Mouse (Mus musculus) adrenal gland, postnatal 4 days (tissue): ENCODE measurements around the gene Spns3. TPM values are rescaled to one million over a fixed set of nuclear protein-coding genes. Genes with fewer than 3 reads are reported as not detected.

Experiments used
- DNase-seq, 2 experiments: peaks; one replicate each; pipeline ENCODE4 v3.0.0; 2021 to 2022; ENCODE audit warnings: low spot score in 2 of 2, mixed read lengths in 2 of 2
- total RNA-seq, 2 experiments: library from RNA; stranded (reverse); gene quantifications; 2 replicates each; pipeline ENCODE4 v1.2.3; 2021

The Spns3 gene
- total RNA-seq, 2 experiments from 2014 or later, result 0.45 to 0.50 TPM

DNA sequence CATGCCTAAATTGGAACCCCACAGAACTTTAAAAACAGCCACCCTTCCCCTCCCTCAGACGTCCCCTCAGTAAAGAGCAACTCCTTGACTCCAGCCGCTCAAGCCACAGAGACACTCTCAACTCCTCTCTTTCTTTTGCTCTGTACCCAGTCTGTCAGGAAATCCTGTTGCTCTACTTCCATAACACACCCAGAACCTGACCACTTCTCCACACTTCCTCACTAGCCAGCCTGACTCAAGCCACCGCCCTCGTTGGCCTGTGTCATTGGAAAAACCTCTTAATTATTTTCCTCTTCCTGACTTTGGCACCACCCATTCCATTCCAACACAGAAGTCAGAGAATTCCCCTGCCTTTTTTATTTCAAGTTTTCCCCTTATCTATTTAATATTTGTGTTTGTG is 31.1 kb downstream of the Spns3 start:
- no peak for DNase-seq

DNA sequence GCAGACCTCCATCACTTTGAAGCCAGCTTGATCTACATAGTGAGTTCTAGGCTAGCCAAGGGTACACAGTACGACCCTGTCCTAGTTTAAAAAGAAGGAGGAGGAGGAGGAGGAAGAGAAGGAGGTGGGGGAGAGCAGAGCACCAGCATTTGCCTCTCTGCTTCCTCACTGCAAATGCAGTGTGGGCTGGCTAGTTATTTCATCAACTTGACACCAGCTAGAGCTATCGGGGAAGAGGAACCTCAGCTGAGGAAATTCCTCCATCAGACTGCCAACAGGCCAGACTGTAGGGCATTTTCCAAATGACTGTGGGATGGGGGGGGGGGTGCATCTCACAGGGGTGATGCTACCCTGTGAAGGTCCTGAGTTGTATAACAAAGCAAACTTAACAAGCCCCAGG is 31.9 kb downstream of the Spns3 start:
- DNase-seq, result no peak

GRCm38 (mm10) chr11:72514967-72515366 is 35.3 kb downstream of the Spns3 start:
- no peak for DNase-seq

DNA sequence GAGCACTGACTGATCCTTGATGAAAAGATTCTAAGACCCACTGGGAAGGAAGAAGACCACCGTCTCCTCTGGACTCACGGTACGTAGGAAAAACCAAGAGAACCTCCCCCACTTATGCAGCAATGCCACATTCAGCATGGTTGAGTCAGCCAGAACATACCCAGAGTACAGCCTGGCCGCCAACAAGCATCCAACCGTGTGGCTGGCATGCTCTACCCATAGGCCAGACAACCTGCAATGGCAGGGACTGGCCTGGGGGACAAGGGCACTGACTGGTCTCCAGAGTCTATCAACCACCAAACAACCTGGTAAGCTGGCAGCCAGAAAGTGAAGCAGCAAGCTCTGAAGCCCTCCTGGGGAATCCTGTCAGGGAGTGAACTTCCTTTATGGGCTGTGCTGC is 41.7 kb downstream of the Spns3 start:
- no peak for DNase-seq

GRCm38 (mm10) chr11:72507651-72508050 is 42.7 kb downstream of the Spns3 start:
- no peak for DNase-seq

- DNase-seq, result no peak
Measured at GRCm38 (mm10) chr11:72504016-72504797, 46.1 kb downstream of the Spns3 start.

DNA sequence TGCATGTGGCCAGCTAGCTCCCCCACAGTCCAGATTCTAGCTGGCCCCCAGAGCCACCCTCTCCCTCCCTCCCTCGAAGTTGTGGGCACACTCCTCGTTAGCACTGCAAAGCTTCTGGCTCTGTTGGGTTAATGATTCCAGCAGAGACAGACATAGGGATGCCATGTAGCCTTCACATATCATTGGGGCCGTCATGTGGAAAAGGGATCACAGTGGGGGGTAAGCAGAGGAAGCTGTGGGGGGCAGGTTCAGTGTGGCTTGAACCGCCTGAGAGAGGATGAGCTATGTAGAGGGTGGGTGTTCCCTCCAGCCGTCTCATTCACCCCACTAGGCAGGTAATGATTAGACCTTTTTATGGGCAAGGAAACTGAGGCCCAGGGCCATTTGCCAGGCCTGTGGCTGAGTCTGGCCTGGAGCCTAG is 46.8 kb downstream of the Spns3 start:
- no peak for DNase-seq

DNA sequence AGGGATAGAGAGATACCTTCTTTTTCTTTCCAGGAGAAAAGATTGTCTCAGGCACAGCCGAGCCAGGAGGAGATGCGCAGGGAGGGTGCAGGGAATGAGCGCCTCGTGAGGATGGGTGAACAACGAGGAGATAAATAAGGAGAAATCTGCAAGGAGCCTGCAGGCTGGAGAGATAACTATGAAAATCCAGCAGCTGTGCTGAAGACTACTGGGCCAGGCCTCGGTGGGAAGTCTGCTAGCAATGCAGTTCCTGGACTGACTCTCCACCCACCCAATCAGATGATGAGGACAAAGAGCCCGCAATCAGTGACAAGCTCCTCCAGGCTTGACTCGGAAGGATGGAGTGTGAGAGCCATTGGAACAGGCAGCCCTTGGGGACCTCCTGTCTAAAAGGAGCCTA is 48.1 kb downstream of the Spns3 start:
- DNase-seq, result no peak

- DNase-seq, result no peak
Measured at GRCm38 (mm10) chr11:72501426-72502002, 48.8 kb downstream of the Spns3 start.

- DNase-seq, result no peak
Measured at GRCm38 (mm10) chr11:72500139-72500538, 50.2 kb downstream of the Spns3 start.

GRCm38 (mm10) chr11:72497367-72497766 is 52.9 kb downstream of the Spns3 start:
- no peak for DNase-seq

- no peak for DNase-seq
Measured at GRCm38 (mm10) chr11:72496775-72497174, 53.5 kb downstream of the Spns3 start.

DNA sequence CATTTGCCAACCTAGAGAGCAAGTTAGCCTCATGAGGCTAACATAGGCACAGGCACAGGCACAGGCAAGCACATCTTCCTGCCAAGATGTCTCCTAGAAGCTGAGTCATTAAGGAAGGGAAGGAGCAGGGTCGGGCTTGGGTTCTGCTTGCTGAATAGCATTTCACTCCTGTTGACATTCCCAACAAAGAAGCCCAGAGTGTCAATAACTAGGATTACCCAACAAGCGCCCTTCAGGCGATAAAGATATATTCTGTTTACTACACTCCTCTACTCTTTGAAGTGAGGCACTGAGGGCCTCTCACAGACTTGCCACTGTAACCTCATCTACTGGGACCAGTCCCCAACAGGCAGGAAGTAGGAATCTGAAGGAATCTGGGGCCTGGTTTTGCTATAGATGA is 54.2 kb downstream of the Spns3 start:
- no peak for DNase-seq

GRCm38 (mm10) chr11:72494046-72494988 is 56.0 kb downstream of the Spns3 start:
- DNase-seq, result no peak

DNA sequence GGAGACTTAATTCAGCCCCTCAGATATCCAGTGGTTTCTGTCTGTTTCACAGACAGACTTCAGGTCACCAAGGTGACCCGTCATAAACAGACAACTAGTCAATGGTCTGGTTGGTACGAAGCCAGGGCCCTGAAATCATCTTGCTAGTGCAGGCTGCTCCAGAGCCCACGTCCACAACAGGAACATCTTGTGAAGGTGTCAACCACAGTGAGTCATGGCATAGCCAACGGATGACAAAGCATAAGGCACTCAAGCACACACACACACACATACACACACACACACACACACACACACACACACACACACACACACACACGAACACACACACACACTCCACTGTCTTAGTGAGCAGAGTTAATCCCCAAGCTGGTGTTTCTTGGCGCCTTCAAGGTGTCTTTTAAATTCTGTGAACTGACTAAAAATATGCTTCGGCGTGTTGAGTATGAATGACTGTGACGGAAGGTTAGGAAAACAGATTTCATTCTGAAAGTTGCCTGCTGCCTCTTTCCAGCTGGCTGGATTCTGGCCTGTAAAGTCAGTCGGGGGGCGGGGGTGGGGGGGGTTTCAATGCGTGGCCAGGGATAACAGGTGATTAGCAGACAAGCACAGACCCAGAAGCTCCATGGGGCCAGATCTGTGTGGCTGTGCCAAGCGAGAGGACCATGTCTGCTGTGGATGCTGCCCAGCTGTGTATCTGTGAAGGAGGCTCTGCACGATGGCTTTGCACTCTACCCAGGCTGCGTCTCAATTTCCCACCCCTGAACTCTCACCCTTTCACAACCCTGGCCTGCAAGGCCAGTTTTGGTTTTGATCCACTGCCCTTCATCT is 59.0 kb downstream of the Spns3 start:
- no peak for DNase-seq

DNA sequence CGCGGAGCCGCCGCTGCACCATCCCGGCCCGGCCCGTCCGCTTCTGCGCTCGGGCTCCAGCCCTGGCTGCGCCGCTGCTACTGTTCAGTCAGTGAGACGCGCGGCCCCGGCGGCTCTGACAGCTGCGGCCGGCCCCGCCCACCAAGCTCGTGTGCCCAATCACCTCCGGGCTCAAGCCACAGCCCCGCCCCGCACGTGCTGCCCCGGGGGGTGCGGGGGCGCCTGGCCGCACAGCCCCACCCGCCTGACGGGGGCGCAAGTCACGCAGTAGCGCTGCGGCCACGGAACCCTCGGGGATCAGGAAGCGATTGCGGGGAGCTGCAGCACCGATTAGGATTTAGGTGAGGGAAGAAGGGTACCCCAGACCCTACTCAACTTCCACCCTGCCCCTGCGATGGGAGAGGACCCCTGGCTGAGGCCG is 60.4 kb downstream of the Spns3 start, which contains the start of gene Spns2:
Spns2 (minus strand) TSS at position 24 of the 421 bp plus-strand sequence.
- DNase-seq, result peak; percentile 65 to 71

GRCm38 (mm10) chr11:72489397-72489796 is 60.9 kb downstream of the Spns3 start:
- DNase-seq, result no peak

DNA sequence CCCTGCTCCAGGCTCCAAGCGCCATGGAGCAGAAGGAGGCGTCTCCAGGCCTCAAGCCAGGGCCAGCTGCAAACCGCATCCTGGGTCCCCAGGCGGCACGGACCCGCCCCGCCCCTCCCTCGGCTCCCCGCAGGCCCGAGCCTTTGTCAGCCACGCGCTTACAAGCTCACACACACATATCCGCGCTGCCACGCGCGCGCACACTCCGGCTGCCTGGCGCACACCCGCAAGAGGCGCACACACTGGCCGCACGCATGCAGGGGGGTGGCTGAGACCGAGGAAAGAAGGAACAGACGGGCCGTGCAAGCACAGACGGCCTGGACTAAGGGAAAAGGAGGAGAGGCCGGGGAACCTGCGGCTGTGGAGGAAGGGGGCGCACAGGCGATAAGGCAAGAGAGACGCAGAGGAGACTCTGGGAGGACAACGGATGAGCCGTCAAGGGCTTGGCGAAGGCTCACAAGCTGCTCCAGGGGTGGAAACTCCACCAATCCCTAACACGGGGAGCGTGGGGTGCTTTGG is 61.5 kb downstream of the Spns3 start:
- no peak for DNase-seq

DNA sequence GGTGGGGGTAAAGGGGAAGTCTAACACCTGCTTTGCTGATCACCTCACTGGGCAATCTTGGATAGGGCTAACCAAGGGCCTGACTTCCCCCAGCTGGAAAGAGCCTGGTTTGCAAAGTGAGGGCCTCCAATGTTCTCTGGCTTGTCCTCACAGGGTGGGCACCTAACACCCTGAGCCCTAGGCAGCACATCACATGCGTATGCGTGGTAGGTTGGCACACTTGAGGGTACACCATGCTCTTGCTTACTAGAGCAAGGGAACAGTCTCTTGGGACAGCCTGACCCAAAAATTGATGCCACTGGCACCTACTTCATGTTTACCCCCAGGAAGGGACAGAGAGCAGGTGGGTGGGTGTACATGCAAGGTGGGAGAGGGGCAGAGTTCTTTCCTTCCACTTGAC is 62.6 kb downstream of the Spns3 start:
- DNase-seq, result no peak

DNA sequence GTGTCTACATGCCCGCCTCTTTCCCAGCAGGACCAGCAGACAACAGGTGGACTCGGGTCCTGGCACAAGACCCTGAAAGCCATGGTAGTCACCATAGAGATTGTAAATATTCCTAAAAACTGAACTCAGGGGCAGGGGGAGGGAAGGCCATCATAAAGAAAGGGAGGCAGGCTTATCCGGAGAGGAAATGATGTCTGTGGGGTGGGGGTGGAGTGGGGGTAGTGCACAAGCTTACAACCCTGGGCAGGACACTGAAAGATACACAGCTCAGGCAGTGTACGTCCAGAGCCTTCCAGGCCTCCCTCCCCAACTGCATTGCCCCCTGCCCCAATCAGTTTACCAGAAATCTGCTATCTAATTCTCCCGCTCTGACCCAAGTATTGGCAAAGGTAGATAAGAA is 63.1 kb downstream of the Spns3 start:
- no peak for DNase-seq

- no peak for DNase-seq
Measured at GRCm38 (mm10) chr11:72485960-72486359, 64.3 kb downstream of the Spns3 start.
